Mouse (Mus musculus) central nervous system, embryonic 14 days (tissue): ENCODE results near the gene Anks1b. TPM values are rescaled to one million over a fixed set of nuclear protein-coding genes. Genes with fewer than 3 reads are reported as not detected.

Experiments used
- polyA plus RNA-seq: library from polyadenylated mRNA; depleted of rRNA; stranded (reverse); fragments of >200 nt; gene quantifications from 2 replicates; pipeline ENCODE4 v1.2.3, GENCODE M21; 2012; rRNA removed

Anks1b gene
- 48.5 and 55.0 TPM in 2 replicates for polyA plus RNA-seq

DNA sequence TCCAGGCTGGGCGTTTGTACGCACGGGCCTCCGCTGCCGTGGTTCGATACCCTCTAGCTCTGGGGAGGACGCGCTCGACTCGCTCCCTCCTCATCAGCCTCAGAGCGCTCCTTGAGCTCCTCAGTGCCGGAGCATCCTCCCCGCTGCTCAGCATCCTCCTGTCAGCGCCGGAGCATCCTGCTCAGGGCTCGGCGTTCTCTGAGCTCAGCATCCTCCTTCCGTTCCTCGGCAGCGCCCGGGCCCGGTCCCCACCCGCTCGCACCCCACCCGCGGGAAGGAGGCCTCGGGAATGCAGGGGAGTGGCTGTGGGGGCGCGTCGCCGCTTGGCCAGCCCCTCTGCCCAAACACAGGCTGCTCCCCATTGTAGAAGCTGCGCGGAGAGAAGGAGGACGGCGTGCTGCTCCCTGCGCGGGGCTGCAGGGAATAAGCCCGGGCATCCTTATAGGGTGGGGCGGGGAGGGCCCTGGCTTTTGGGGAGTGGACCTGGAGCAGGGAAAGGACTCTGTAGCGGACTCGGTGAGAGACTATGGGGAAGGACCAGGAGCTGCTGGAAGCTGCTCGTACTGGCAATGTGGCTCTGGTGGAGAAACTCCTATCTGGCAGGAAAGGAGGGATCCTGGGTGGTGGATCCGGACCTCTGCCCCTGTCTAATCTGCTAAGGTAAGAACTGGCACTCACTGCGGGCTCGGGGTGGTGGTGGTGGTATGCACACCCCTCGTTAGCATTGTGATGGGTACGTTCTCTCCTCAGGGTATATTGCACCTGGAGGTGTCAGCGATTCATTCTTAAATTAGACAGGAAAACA lies at the start of gene Anks1b:
Anks1b (plus strand) TSS at position 364 of the 805 bp plus-strand sequence.

Other genes starting within 250 kb of the Anks1b start
- gene Scyl2, start 187.2 kb upstream of the Anks1b start, polyA plus RNA-seq: 41.4 and 46.2 TPM in 2 replicates
- 22.0 and 27.0 TPM in 2 replicates for gene Actr6, start 141.2 kb upstream of the Anks1b start, polyA plus RNA-seq
- 39.0 and 42.7 TPM in 2 replicates for gene Uhrf1bp1l, start 128.5 kb upstream of the Anks1b start, polyA plus RNA-seq